Mouse (Mus musculus): ENCODE measurements at regions not wholly inside any gene's neighbourhood (a gene's known extent, or its start where the extent isn't known, plus 50 kb on each side); places are given as distances from the start of the nearest gene placed in this dataset.

GRCm38 (mm10) chr13:84753751-84754500 lies 435.3 kb upstream of the Ccnh start:
- TF ChIP-seq CTCF (IDR thresholded peaks at IDR 0.05; ENCODE audit: control insufficient read depth, insufficient read depth, insufficient read length) (no peak), USF1 (IDR thresholded peaks at IDR 0.05; ENCODE audit: low read depth) (no peak)
